Mouse (Mus musculus) heart, adult 2 months (tissue): ENCODE measurements around the gene Socs2.

Experiments used
- CTCF ChIP-seq: fragments of 200-600 bp; IDR thresholded peaks from 2 replicates; pipeline ENCODE4 v1.8.1; 2022; ENCODE audit warnings: antibody characterized with exemption, mild to moderate bottlenecking, moderate library complexity
- POLR2A ChIP-seq: fragments of 200-500 bp; IDR thresholded peaks from 2 replicates; pipeline ENCODE4 v1.6.1; 2011; ENCODE audit warnings: mild to moderate bottlenecking, low read depth, low read length, control low read depth; ENCODE audit not compliant: insufficient read depth

GRCm38 (mm10) chr10:95429111-95429510 lies 12.1 kb upstream of the Socs2 start:
- TF ChIP-seq CTCF, result no peak
- no peak for TF ChIP-seq POLR2A
